Mouse (Mus musculus): ENCODE data around the gene Gm4302.
"Not testable (repeated sequence)": the region's sequence is repeated elsewhere in the genome, so short reads cannot be mapped to it uniquely, and the experiment has no call there.

Gene Gm4302

DNA sequence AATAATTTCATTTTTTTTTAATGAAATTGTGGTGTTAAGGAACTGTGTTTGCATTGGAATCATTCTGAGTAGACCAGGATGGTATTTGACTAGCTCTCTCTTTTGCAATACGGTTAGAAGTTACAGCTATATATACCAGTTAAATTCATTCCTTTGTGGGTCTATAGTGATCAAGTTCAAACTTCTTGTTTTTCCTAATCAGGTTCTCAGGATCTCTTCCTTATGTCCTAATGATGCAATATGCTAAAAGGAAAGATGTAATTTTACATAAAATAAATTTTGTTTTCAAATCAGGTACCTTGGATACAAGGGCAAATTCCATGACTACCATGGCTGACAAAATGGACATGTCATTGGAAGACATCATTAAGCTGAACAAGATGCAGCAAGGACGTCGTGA lies at the start of gene Gm4302:
Gene Gm4302 (plus strand): TSS at position 301 of the 400 bp plus-strand sequence.
- not testable (repeated sequence) for DNase-seq (ENCODE audit: low read depth, low spot score)

DNA sequence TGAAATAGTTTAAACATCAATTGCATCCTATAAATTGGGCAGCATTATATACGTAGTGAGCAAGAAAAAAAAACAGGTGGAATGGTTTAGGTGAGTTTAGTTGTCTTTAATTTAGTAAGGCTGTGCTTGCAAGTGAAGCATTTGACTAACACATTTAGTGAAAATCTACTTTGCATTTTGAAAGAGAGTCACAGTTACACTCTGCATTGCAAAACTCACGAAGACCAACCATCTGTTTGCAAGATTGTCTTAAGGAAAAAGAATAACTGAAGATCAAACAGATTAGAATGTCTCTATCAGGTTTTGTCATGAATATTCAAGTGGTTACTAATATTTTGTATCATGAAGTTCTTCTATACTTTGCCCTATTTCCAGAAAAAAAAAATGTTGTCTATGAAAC lies 44.5 kb upstream of the Gm4302 start:
- no peak for DNase-seq (ENCODE audit: low read depth, low spot score)

DNA sequence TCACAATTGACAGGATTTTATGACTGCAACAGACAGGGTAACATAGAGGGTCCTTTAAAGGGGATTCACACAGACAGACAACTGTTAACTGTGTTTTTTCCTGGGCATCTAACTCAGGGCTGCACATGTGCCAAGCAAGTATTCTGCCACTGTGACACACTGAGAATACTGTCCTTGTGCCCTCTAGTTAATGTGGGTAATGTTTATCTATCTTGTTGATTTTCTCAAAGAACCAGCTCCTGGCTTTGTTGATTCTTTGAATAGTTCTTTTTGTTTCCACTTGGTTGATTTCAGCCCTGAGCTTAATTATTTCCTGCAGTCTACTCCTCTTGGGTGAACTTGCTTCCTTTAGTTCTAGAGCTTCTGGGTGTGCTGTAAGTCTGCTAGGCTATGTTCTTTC lies 40.5 kb upstream of the Gm4302 start:
- not testable (repeated sequence) for DNase-seq (ENCODE audit: low read depth, low spot score)

DNA sequence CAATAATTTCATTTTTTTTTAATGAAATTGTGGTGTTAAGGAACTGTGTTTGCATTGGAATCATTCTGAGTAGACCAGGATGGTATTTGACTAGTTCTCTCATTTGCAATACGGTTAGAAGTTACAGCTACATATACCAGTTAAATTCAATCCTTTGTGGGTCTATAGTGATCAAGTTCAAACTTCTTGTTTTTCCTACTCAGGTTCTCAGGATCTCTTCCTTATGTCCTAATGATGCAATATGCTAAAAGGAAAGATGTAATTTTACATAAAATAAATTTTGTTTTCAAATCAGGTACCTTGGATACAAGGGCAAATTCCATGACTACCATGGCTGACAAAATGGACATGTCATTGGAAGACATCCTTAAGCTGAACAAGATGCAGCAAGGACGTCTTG lies 5.3 kb upstream of the Gm4302 start, which contains the start of gene Gm4301:
Gene Gm4301 (plus strand): TSS at position 301 of the 400 bp plus-strand sequence.
- not testable (repeated sequence) for DNase-seq (ENCODE audit: low read depth, low spot score)

DNA sequence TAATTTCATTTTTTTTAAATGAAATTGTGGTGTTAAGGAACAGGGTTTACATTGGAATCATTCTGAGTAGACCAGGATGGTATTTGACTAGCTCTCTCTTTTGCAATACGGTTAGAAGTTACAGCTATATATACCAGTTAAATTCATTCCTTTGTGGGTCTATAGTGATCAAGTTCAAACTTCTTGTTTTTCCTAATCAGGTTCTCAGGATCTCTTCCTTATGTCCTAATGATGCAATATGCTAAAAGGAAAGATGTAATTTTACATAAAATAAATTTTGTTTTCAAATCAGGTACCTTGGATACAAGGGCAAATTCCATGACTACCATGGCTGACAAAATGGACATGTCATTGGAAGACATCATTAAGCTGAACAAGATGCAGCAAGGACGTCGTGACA lies 5.0 kb downstream of the Gm4302 start, which contains the start of gene Gm4303:
Gene Gm4303 (plus strand): TSS at position 301 of the 400 bp plus-strand sequence.
- not testable (repeated sequence) for DNase-seq (ENCODE audit: low read depth, low spot score)

DNA sequence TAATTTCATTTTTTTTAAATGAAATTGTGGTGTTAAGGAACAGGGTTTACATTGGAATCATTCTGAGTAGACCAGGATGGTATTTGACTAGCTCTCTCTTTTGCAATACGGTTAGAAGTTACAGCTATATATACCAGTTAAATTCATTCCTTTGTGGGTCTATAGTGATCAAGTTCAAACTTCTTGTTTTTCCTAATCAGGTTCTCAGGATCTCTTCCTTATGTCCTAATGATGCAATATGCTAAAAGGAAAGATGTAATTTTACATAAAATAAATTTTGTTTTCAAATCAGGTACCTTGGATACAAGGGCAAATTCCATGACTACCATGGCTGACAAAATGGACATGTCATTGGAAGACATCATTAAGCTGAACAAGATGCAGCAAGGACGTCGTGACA lies 10.2 kb downstream of the Gm4302 start, which contains the start of gene Gm4305:
Gene Gm4305 (plus strand): TSS at position 301 of the 400 bp plus-strand sequence.
- DNase-seq (ENCODE audit: low read depth, low spot score) = not testable (repeated sequence)

DNA sequence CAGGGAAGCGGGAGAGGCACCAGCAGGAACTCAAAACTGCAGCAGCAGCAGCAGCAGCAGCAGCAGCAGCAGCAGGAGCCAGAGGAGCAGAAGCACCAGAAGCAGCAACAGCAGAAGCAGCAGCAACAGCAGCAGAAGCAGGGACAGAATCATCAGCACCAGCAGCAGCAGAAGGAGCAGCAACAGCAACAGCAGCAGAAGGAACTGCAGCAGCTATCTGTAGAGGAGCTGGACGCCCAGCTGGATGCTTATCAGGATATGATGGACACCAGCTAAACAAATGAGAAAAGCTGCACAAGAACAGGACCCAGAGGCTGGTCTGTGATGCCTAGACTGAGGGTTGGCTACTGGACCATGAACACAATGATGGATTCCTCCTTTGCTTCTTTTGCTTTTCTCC lies 16.2 kb downstream of the Gm4302 start:
- not testable (repeated sequence) for DNase-seq (ENCODE audit: low read depth, low spot score)

DNA sequence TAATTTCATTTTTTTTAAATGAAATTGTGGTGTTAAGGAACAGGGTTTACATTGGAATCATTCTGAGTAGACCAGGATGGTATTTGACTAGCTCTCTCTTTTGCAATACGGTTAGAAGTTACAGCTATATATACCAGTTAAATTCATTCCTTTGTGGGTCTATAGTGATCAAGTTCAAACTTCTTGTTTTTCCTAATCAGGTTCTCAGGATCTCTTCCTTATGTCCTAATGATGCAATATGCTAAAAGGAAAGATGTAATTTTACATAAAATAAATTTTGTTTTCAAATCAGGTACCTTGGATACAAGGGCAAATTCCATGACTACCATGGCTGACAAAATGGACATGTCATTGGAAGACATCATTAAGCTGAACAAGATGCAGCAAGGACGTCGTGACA lies 20.4 kb downstream of the Gm4302 start, which contains the start of gene Gm4307:
Gene Gm4307 (plus strand): TSS at position 301 of the 400 bp plus-strand sequence.
- DNase-seq (ENCODE audit: low read depth, low spot score) = not testable (repeated sequence)

DNA sequence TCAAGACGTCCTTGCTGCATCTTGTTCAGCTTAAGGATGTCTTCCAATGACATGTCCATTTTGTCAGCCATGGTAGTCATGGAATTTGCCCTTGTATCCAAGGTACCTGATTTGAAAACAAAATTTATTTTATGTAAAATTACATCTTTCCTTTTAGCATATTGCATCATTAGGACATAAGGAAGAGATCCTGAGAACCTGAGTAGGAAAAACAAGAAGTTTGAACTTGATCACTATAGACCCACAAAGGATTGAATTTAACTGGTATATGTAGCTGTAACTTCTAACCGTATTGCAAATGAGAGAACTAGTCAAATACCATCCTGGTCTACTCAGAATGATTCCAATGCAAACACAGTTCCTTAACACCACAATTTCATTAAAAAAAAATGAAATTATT lies 41.8 kb downstream of the Gm4302 start, which contains the start of gene Gm4312:
Gene Gm4312 (minus strand): TSS at position 101 of the 400 bp plus-strand sequence.
- DNase-seq (ENCODE audit: low read depth, low spot score) = not testable (repeated sequence)

Measured in ES-CJ7 (cell line).